ENCODE assay signal across 12 mouse cellular contexts in genomic region chr3:105711741-105712140, GRCm38 (mm10). TPM values are rescaled to one million over a fixed set of nuclear protein-coding genes. Genes with fewer than 3 reads are reported as not detected.
DNase-seq lines count a peak whose midpoint lies in the region; ATAC-seq and TF ChIP-seq lines count a peak whose summit lies in the region.
"Had no signal": no experiment of that assay in that cellular context is flagged by ENCODE, and none has a peak within 500 bp of the region (broad histone marks: within the 10 kb centered on the region; RNA-seq: fewer than 3 reads in every experiment).

No protein-coding gene starts in this region.

- H3K36me3 ChIP-seq in liver, embryonic 11.5 days (ENCODE audit: control insufficient read depth, insufficient read depth, low read length): no peaks in the 10 kb centered on the region
- H3K36me3 ChIP-seq in liver, postnatal 0 days (replicated peaks; ENCODE audit: insufficient read depth, low read length): no peaks in the 10 kb centered on the region
- no peaks in the 10 kb centered on the region for H3K36me3 ChIP-seq in embryonic facial prominence, embryonic 10.5 days (replicated peaks)
- no peaks in the 10 kb centered on the region for H3K36me3 ChIP-seq in neural tube, embryonic 15.5 days
- H3K36me3 ChIP-seq: lung, embryonic 15.5 days had no signal

- H3K27ac ChIP-seq in liver, embryonic 11.5 days (ENCODE audit: low read depth, low read length): no peak overlapping the region
- no peak overlapping the region for H3K27ac ChIP-seq in liver, postnatal 0 days (ENCODE audit: low read depth)
- peak overlapping the region; percentile 31; the same call in 1 of the 2 replicates for H3K27ac ChIP-seq in embryonic facial prominence, embryonic 10.5 days (replicated peaks)
- 0 out of 2 replicates have a peak overlapping the region, but pooled peaks have one; percentile 18 for H3K27ac ChIP-seq in neural tube, embryonic 15.5 days (replicated peaks)
- H3K27ac ChIP-seq: lung, embryonic 15.5 days had no signal

- no peak for TF ChIP-seq EP300 in liver, postnatal 0 days (IDR thresholded peaks at IDR 0.05; ENCODE audit: low read depth)

- TF ChIP-seq CTCF in liver, postnatal 0 days (IDR thresholded peaks at IDR 0.05; ENCODE audit: low read depth): no peak

- 60% methylated on average over 7 of the region's 7 CpGs for WGBS in liver, embryonic 11.5 days
- WGBS in liver, postnatal 0 days (ENCODE audit: insufficient replicate concordance): 57% methylated on average over 7 of the region's 7 CpGs
- 59% methylated on average over 7 of the region's 7 CpGs for WGBS in embryonic facial prominence, embryonic 10.5 days
- WGBS in neural tube, embryonic 15.5 days: 65% methylated on average over 7 of the region's 7 CpGs

- no peak; the same call in 1 of the 2 replicates for ATAC-seq in liver, embryonic 11.5 days (replicated peaks; ENCODE audit: low FRiP score)
- no peak for ATAC-seq in liver, postnatal 0 days
- no peak for ATAC-seq in neural tube, embryonic 15.5 days (ENCODE audit: low FRiP score)
- ATAC-seq: forebrain, embryonic 16.5 days; intestine, postnatal 0 days had no signal

- DNase-seq in liver, embryonic 11.5 days (ENCODE audit: low spot score): peak; percentile 28
- no peak for DNase-seq in liver, postnatal 0 days
- DNase-seq in embryonic facial prominence, embryonic 10.5 days (ENCODE audit: low spot score): no peak
- DNase-seq in gastrocnemius, postnatal 36 days: peak; percentile 38 to 67
- no peak for DNase-seq in embryo, embryonic 10.5 days (ENCODE audit: low spot score)
- no peak for DNase-seq in left cerebral cortex, postnatal 25 days (ENCODE audit: low spot score in 2 of 2)
- DNase-seq: adrenal gland, adult 8-10 months; thymus, postnatal 4 days had no signal

- no peak overlapping the region for H3K9ac ChIP-seq in liver, embryonic 11.5 days (ENCODE audit: low read depth, low read length)
- no peak overlapping the region for H3K9ac ChIP-seq in liver, postnatal 0 days (replicated peaks)
- H3K9ac ChIP-seq in neural tube, embryonic 15.5 days (replicated peaks): no peak overlapping the region
- H3K9ac ChIP-seq: lung, embryonic 15.5 days had no signal

- peaks cover 8% of the 10 kb centered on the region for H3K27me3 ChIP-seq in liver, embryonic 11.5 days (replicated peaks; ENCODE audit: control insufficient read depth, insufficient read depth, low read length)
- 0 out of 2 replicates have a peak, but pooled peaks cover 10% of the 10 kb centered on the region for H3K27me3 ChIP-seq in liver, postnatal 0 days (ENCODE audit: insufficient read depth, low read length)
- H3K27me3 ChIP-seq in embryonic facial prominence, embryonic 10.5 days (replicated peaks; ENCODE audit: low read depth, poor library complexity, severe bottlenecking): peaks cover 15% of the 10 kb centered on the region
- peaks cover 12% of the 10 kb centered on the region; the same call in 1 of the 2 replicates for H3K27me3 ChIP-seq in neural tube, embryonic 15.5 days (replicated peaks)
- H3K27me3 ChIP-seq: lung, embryonic 15.5 days had no signal

- no peaks in the 10 kb centered on the region for H3K4me1 ChIP-seq in liver, embryonic 11.5 days (replicated peaks; ENCODE audit: control insufficient read depth, insufficient read depth, low read length)
- no peaks in the 10 kb centered on the region for H3K4me1 ChIP-seq in liver, postnatal 0 days (ENCODE audit: insufficient read depth)
- peaks cover 59% of the 10 kb centered on the region for H3K4me1 ChIP-seq in embryonic facial prominence, embryonic 10.5 days
- peaks cover 16% of the 10 kb centered on the region for H3K4me1 ChIP-seq in neural tube, embryonic 15.5 days

- no peak overlapping the region for H3K4me2 ChIP-seq in liver, embryonic 11.5 days
- H3K4me2 ChIP-seq in liver, postnatal 0 days (ENCODE audit: low read depth, low read length): no peak overlapping the region
- H3K4me2 ChIP-seq in neural tube, embryonic 15.5 days: no peak overlapping the region
- H3K4me2 ChIP-seq: lung, embryonic 15.5 days had no signal

- intact Hi-C loops in gastrocnemius, postnatal 36 days (cut with DNase I): no loop called here
- intact Hi-C loops in left cerebral cortex, postnatal 25 days (cut with DNase I): no loop called here

- no peak overlapping the region for H3K4me3 ChIP-seq in liver, embryonic 11.5 days (ENCODE audit: low read depth, low read length)
- H3K4me3 ChIP-seq in liver, postnatal 0 days (ENCODE audit: low read depth, low read length): no peak overlapping the region
- H3K4me3 ChIP-seq in embryonic facial prominence, embryonic 10.5 days: no peak overlapping the region
- no peak overlapping the region for H3K4me3 ChIP-seq in neural tube, embryonic 15.5 days (replicated peaks)
- H3K4me3 ChIP-seq: lung, embryonic 15.5 days had no signal

- no peaks in the 10 kb centered on the region for H3K9me3 ChIP-seq in liver, embryonic 11.5 days (ENCODE audit: control insufficient read depth, low read length)
- H3K9me3 ChIP-seq in liver, postnatal 0 days (ENCODE audit: low read length): no peaks in the 10 kb centered on the region
- H3K9me3 ChIP-seq in embryonic facial prominence, embryonic 10.5 days: no peaks in the 10 kb centered on the region
- no peaks in the 10 kb centered on the region for H3K9me3 ChIP-seq in neural tube, embryonic 15.5 days (replicated peaks)
- H3K9me3 ChIP-seq: lung, embryonic 15.5 days had no signal

RNA-seq across cellular contexts. Expression of gene Inka2, which starts 7.3 kb away (rescaled TPM):
- 0.23 and 0.36 TPM in 2 replicates for polyA plus RNA-seq in liver, embryonic 11.5 days (2014; fragmentation: Nextera tagmentation; extraction: Ambion mirVana)
- polyA plus RNA-seq in liver, postnatal 0 days (2015; fragmentation: Nextera tagmentation; extraction: Ambion mirVana): 0.13 and 0.17 TPM in 2 replicates
- 3.4 and 3.6 TPM in 2 replicates for polyA plus RNA-seq in embryonic facial prominence, embryonic 10.5 days (2016; fragmentation: Nextera tagmentation; extraction: Ambion mirVana)
- total RNA-seq in gastrocnemius, postnatal 36 days (2021): 1 to 10 TPM; 3.3 to 4.0 TPM
- 7.3 and 9.2 TPM in 2 replicates for polyA plus RNA-seq in neural tube, embryonic 15.5 days (2015; fragmentation: Nextera tagmentation; extraction: Ambion mirVana)
- total RNA-seq in left cerebral cortex, postnatal 25 days (2021): 100 to 1,000 TPM; 109 to 110 TPM

RNA-seq across cellular contexts. Expression of gene Ddx20, which starts 24.4 kb away (rescaled TPM):
- polyA plus RNA-seq in liver, embryonic 11.5 days (2014; fragmentation: Nextera tagmentation; extraction: Ambion mirVana): 41.0 and 45.9 TPM in 2 replicates
- 9.7 and 9.8 TPM in 2 replicates for polyA plus RNA-seq in liver, postnatal 0 days (2015; fragmentation: Nextera tagmentation; extraction: Ambion mirVana)
- polyA plus RNA-seq in embryonic facial prominence, embryonic 10.5 days (2016; fragmentation: Nextera tagmentation; extraction: Ambion mirVana): 51.7 and 54.6 TPM in 2 replicates
- total RNA-seq in gastrocnemius, postnatal 36 days (2021): 1 to 10 TPM; 8.7 to 9.6 TPM
- polyA plus RNA-seq in neural tube, embryonic 15.5 days (2015; fragmentation: Nextera tagmentation; extraction: Ambion mirVana): 22.0 and 24.1 TPM in 2 replicates
- total RNA-seq in left cerebral cortex, postnatal 25 days (2021): 10 to 100 TPM; 10.8 to 11.8 TPM

Comparison
In these comparisons a context has a peak if more than half of its experiments do, and no peak if none do; other contexts are left out.
1. DNase-seq: peak in liver, embryonic 11.5 days (single experiment) and gastrocnemius, postnatal 36 days (2 of 2); none in liver, postnatal 0 days (single experiment), embryonic facial prominence, embryonic 10.5 days (single experiment), embryo, embryonic 10.5 days (single experiment) and left cerebral cortex, postnatal 25 days (0 of 2).
2. H3K27ac ChIP-seq: peak in embryonic facial prominence, embryonic 10.5 days (single experiment) and neural tube, embryonic 15.5 days (single experiment); none in liver, embryonic 11.5 days (single experiment) and liver, postnatal 0 days (single experiment).